Mouse (Mus musculus) heart, postnatal 0 days (tissue): ENCODE data around the gene Ggt5.
"Not testable (repeated sequence)": the region's sequence is repeated elsewhere in the genome, so short reads cannot be mapped to it uniquely, and the experiment has no call there.

ENCODE experiments used
- CTCF ChIP-seq: IDR thresholded peaks from 2 replicates; pipeline ENCODE4 v1.5.1; 2016; ENCODE audit warnings: antibody characterized with exemption, control low read depth, low read depth
- EP300 ChIP-seq: IDR thresholded peaks from 2 replicates; pipeline ENCODE4 v1.6.1; 2016; ENCODE audit warnings: antibody characterized with exemption, low read depth

DNA sequence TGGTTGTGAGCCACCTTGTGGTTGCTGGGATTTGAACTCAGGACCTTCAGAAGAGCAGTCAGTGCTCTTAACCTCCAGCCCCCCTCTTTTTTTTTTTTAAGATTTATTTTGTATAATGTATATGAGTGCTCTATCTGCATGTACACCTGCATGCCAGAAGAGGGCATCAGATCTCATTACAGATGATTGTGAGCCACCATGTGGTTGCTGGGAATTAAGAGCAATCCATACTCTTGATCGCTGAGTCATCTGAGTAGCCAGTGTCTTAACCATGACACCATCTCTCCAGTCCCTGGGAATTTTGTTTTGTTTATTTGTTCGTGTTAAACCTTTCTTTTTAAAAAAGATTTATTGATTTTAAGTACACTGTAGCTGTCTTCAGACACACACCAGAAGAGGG is 22.4 kb upstream of the Ggt5 start:
- not testable (repeated sequence) for TF ChIP-seq CTCF, EP300
